Mouse (Mus musculus): ENCODE measurements around the gene Pkd1l3.

The Pkd1l3 gene

GRCm38 (mm10) chr8:109704565-109705319 lies 90.4 kb downstream of the Pkd1l3 start:
- no peak for DNase-seq (ENCODE audit: low read depth, low spot score)

GRCm38 (mm10) chr8:109705320-109706075 lies 91.2 kb downstream of the Pkd1l3 start, which contains the start of gene Zfp821:
TSS of gene Zfp821 (plus strand) at chr8:109705546.
- DNase-seq (ENCODE audit: low read depth, low spot score): peak; percentile 95

- DNase-seq (ENCODE audit: low read depth, low spot score): no peak
Measured at GRCm38 (mm10) chr8:109706076-109706873, 92.0 kb downstream of the Pkd1l3 start.

DNA sequence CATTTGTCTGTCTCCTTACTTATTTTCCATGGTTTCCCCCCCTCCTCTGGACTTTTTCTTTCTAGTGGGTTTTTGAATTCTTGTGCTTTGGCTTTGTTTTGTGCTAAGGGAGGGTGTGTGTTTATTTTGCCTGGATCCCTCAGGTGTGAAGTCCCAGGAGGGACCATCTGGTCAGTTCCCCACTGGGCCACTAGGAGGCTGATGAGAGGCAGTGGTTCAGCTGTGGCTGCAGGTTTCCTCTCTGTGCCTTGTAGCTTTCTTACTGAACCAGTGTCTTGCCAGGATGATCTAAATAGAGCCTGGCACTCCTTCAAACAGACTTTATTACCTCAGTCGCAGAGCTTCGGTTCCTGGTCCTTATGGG lies 92.5 kb downstream of the Pkd1l3 start:
- peak; percentile 41 for DNase-seq (ENCODE audit: low read depth, low spot score)

DNA sequence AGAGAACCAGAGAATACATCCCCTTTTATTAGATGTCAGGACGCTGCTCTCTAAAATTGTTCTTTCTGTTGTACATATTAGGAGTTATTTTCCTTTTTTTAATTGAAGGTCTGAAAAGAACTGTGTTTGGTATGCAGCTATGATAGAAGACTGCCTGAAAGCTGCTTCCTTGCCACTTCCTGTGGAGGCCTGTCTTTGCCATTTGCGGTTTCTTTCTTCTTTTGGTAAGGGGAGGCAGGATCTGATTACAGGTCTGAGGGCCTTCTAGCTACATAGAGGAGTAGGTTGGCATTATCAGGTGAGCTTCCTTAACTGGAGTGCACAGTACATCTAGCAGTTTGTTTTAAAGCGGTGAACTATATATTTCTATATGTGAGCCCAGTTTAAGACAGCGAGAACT lies 93.6 kb downstream of the Pkd1l3 start:
- DNase-seq (ENCODE audit: low read depth, low spot score): no peak

- no peak for DNase-seq (ENCODE audit: low read depth, low spot score)
Measured at GRCm38 (mm10) chr8:109712521-109712920, 98.2 kb downstream of the Pkd1l3 start.

DNA sequence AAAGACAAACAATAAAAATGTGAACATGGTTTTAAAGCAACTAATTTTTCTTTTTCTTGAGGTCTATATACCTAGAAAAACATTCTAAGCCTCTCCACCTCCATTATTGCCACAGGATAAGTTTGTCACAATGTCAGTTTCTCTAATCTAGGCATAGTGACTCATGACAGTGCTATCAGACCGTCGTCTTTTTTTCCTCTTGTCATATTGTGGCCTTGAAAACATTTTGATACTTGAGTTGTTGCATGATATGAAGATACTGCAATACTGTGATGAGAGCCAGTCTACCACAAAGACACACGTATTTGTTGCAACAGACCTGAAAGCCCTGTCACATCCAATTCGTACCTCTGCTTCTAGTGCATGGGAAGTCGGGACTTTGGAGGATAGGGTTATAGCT lies 100.6 kb downstream of the Pkd1l3 start:
- DNase-seq (ENCODE audit: low read depth, low spot score): no peak
